Mouse (Mus musculus) midbrain, embryonic 14.5 days (tissue): ENCODE measurements around the gene Dusp10. TPM values are rescaled to one million over a fixed set of nuclear protein-coding genes. Genes with fewer than 3 reads are reported as not detected.
A peak's percentile ranks its signal among the peaks of the same experiment; 100 is the strongest.

Experiments
- ATAC-seq: fragments of 200-750 bp; cut with Nextera tagmentation; 2 replicates; pipeline ENCODE4 v1.8.0; 2017; ENCODE audit warnings: moderate number of reproducible peaks, moderate library complexity; ENCODE audit not compliant: low FRiP score, low TSS enrichment
- DNase-seq: peaks from one replicate; pipeline ENCODE4 v3.0.0-alpha.2; 2015
- H3K27ac ChIP-seq: fragments of 300-500 bp; sonication (generic); replicated peaks from 2 replicates; pipeline ENCODE4 v1.5.1; 2014; ENCODE audit warnings: mild to moderate bottlenecking, low read depth, low read length, moderate library complexity
- H3K27me3 ChIP-seq: fragments of 300-500 bp; sonication (generic); 2 replicates; pipeline ENCODE4 v1.6.1; 2014; ENCODE audit warnings: low read length, control low read depth, mixed read lengths; ENCODE audit not compliant: control insufficient read depth, insufficient read depth
- H3K36me3 ChIP-seq: fragments of 300-500 bp; sonication (generic); 2 replicates; pipeline ENCODE4 v1.6.1; 2014; ENCODE audit warnings: low read length, control low read depth; ENCODE audit not compliant: control insufficient read depth, insufficient read depth
- H3K4me1 ChIP-seq: fragments of 300-500 bp; sonication (generic); 2 replicates; pipeline ENCODE4 v1.6.1; 2014; ENCODE audit warnings: mild to moderate bottlenecking, antibody characterized with exemption, low read length, control low read depth; ENCODE audit not compliant: control insufficient read depth, insufficient read depth
- H3K4me2 ChIP-seq: fragments of 300-500 bp; sonication (generic); 2 replicates; pipeline ENCODE4 v1.6.1; 2014; ENCODE audit warnings: mild to moderate bottlenecking, low read length, moderate library complexity
- H3K4me3 ChIP-seq: fragments of 300-500 bp; sonication (generic); replicated peaks from 2 replicates; pipeline ENCODE4 v1.5.1; 2014; ENCODE audit warnings: low read depth, low read length
- H3K9ac ChIP-seq: fragments of 300-500 bp; sonication (generic); replicated peaks from 2 replicates; pipeline ENCODE4 v1.6.1; 2014; ENCODE audit warnings: mild to moderate bottlenecking, low read length, moderate library complexity
- H3K9me3 ChIP-seq: fragments of 300-500 bp; sonication (generic); 2 replicates; pipeline ENCODE4 v1.6.1; 2016; ENCODE audit warnings: low read length, control low read depth, mixed read lengths; ENCODE audit not compliant: control insufficient read depth
- WGBS: fragments of 180-500 bp; shearing (Covaris S2); extraction: QIAGEN DNeasy Blood & Tissue Kit; methylation state at CpG from one replicate; pipeline ENCODE4 v1.1.7; 2014; 5-methylcytosine and 5-hydroxymethylcytosine counted together
- polyA plus RNA-seq: library from polyadenylated mRNA; unstranded; fragments of >200 nt; fragmentation: Nextera tagmentation; extraction: Ambion mirVana; gene quantifications from 2 replicates; pipeline ENCODE4 v1.2.1, GENCODE M21; 2014

The Dusp10 gene
- polyA plus RNA-seq: 4.0 and 4.5 TPM in 2 replicates

- ATAC-seq (no peak), DNase-seq (no peak)
- WGBS: 91% methylated on average over 4 of the region's 4 CpGs
- no peaks in the 10 kb centered on the region for H3K27me3 ChIP-seq
- no peaks in the 10 kb centered on the region for H3K36me3 ChIP-seq
- no peak within 1 kb of the TSS for H3K4me3 ChIP-seq
- no peaks in the 10 kb centered on the region for H3K9me3 ChIP-seq
- no peak within 1 kb of the TSS for H3K9ac ChIP-seq
- H3K27ac ChIP-seq: no peak within 1 kb of the TSS
- H3K4me1 ChIP-seq: no peaks in the 10 kb centered on the region
- no peak within 1 kb of the TSS for H3K4me2 ChIP-seq
These were observed at the start of gene Dusp10 for GRCm38 (mm10) chr1:184013106-184013505. Gene Dusp10, plus strand, starts transcription at chr1:184013302.

- 68% methylated on average over 4 of the region's 4 CpGs for WGBS
- H3K36me3 ChIP-seq: no peaks in the 10 kb centered on the region
These were observed 47.8 kb upstream of the Dusp10 start for GRCm38 (mm10) chr1:183965341-183965740.

GRCm38 (mm10) chr1:183969265-183969664 is 43.8 kb upstream of the Dusp10 start:
- Histone ChIP-seq H3K4me2 (no peak overlapping the region), H3K9me3 (no peaks in the 10 kb centered on the region), H3K9ac (no peak overlapping the region), H3K4me1 (no peaks in the 10 kb centered on the region), H3K36me3 (no peaks in the 10 kb centered on the region), H3K27ac (no peak overlapping the region), H3K4me3 (no peak overlapping the region), H3K27me3 (no peaks in the 10 kb centered on the region)
- ATAC-seq (no peak), DNase-seq (peak; percentile 38)
- WGBS: 71% methylated on average over 1 of the region's 1 CpGs

More at GRCm38 (mm10) chr1:183965341-183965740, 47.8 kb upstream of the Dusp10 start:
- Histone ChIP-seq H3K27me3 (no peaks in the 10 kb centered on the region), H3K4me2 (no peak overlapping the region), H3K4me3 (no peak overlapping the region), H3K9me3 (no peaks in the 10 kb centered on the region), H3K9ac (no peak overlapping the region), H3K4me1 (no peaks in the 10 kb centered on the region), H3K27ac (no peak overlapping the region)
- ATAC-seq (no peak), DNase-seq (no peak)

GRCm38 (mm10) chr1:183979814-183980243 is 33.3 kb upstream of the Dusp10 start:
- ATAC-seq (no peak), DNase-seq (no peak)
- Histone ChIP-seq H3K4me1 (no peaks in the 10 kb centered on the region), H3K27ac (no peak overlapping the region), H3K9me3 (no peaks in the 10 kb centered on the region), H3K4me2 (no peak overlapping the region), H3K36me3 (no peaks in the 10 kb centered on the region), H3K4me3 (no peak overlapping the region), H3K9ac (no peak overlapping the region), H3K27me3 (no peaks in the 10 kb centered on the region)
- 92% methylated on average over 9 of the region's 9 CpGs for WGBS

- no peak overlapping the region for H3K27ac ChIP-seq
- WGBS: 73% methylated on average over 13 of the region's 13 CpGs
- no peak overlapping the region for H3K9ac ChIP-seq
- ATAC-seq (no peak), DNase-seq (peak; percentile 15)
- H3K4me2 ChIP-seq: peak overlapping the region; percentile 12; the same call in 1 of the 2 replicates
- no peaks in the 10 kb centered on the region for H3K9me3 ChIP-seq
- no peaks in the 10 kb centered on the region for H3K27me3 ChIP-seq
- H3K36me3 ChIP-seq: no peaks in the 10 kb centered on the region
- no peaks in the 10 kb centered on the region for H3K4me1 ChIP-seq
- no peak overlapping the region for H3K4me3 ChIP-seq
These were observed 31.0 kb upstream of the Dusp10 start for GRCm38 (mm10) chr1:183982108-183982507.

GRCm38 (mm10) chr1:183987711-183988245 is 25.3 kb upstream of the Dusp10 start:
- no peaks in the 10 kb centered on the region for H3K4me1 ChIP-seq
- no peaks in the 10 kb centered on the region for H3K36me3 ChIP-seq
- no peak overlapping the region for H3K4me3 ChIP-seq
- H3K27me3 ChIP-seq: no peaks in the 10 kb centered on the region
- H3K9me3 ChIP-seq: no peaks in the 10 kb centered on the region
- DNase-seq (no peak), ATAC-seq (no peak)
- 95% methylated on average over 7 of the region's 7 CpGs for WGBS
- no peak overlapping the region for H3K9ac ChIP-seq
- H3K4me2 ChIP-seq: no peak overlapping the region
- no peak overlapping the region for H3K27ac ChIP-seq

GRCm38 (mm10) chr1:183991921-183992320 is 21.2 kb upstream of the Dusp10 start:
- H3K27me3 ChIP-seq: no peaks in the 10 kb centered on the region
- no peak overlapping the region for H3K4me3 ChIP-seq
- H3K9ac ChIP-seq: no peak overlapping the region
- H3K27ac ChIP-seq: no peak overlapping the region
- H3K4me1 ChIP-seq: no peaks in the 10 kb centered on the region
- H3K9me3 ChIP-seq: no peaks in the 10 kb centered on the region
- no peaks in the 10 kb centered on the region for H3K36me3 ChIP-seq
- DNase-seq (no peak), ATAC-seq (no peak)
- H3K4me2 ChIP-seq: no peak overlapping the region
- 89% methylated on average over 2 of the region's 2 CpGs for WGBS

- Histone ChIP-seq H3K4me2 (no peak overlapping the region), H3K4me1 (no peaks in the 10 kb centered on the region), H3K27ac (no peak overlapping the region), H3K4me3 (no peak overlapping the region), H3K27me3 (no peaks in the 10 kb centered on the region), H3K36me3 (no peaks in the 10 kb centered on the region), H3K9me3 (no peaks in the 10 kb centered on the region), H3K9ac (no peak overlapping the region)
- 80% methylated on average over 2 of the region's 2 CpGs for WGBS
- ATAC-seq: no peak
- DNase-seq: no peak
These were observed 15.9 kb upstream of the Dusp10 start for GRCm38 (mm10) chr1:183997207-183997606.

GRCm38 (mm10) chr1:184002470-184002869 is 10.6 kb upstream of the Dusp10 start:
- WGBS: 88% methylated on average over 2 of the region's 2 CpGs
- Histone ChIP-seq H3K27me3 (no peaks in the 10 kb centered on the region), H3K9me3 (no peaks in the 10 kb centered on the region), H3K27ac (no peak overlapping the region), H3K4me3 (no peak overlapping the region), H3K36me3 (no peaks in the 10 kb centered on the region), H3K4me2 (no peak overlapping the region), H3K4me1 (no peaks in the 10 kb centered on the region), H3K9ac (no peak overlapping the region)
- no peak for ATAC-seq
- no peak for DNase-seq
